In the genomic region with DNA sequence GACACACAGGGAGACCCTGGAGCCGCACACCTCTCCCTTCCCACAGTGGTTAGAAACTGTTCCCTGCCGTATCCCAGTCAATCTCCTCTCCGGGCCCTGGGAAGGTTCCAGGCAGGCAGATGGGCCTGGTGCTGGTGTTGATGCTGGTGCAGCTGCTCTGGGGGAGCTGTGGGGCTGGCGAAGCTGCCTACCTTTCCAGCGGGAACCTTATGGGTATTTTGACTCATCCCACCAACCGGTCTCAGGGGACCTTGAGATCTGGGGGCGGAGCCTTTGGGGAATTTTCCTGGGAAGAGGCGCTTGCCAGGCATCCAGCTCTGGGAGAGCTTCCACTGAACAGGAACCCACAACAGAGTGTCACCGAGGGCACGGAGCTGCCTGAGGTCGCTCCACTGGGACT, we compare ENCODE assay signal across 13 mouse cellular contexts. TPM values are rescaled to one million over a fixed set of nuclear protein-coding genes. Genes with fewer than 3 reads are reported as not detected.
DNase-seq lines count a peak whose midpoint lies in the region; ATAC-seq and TF ChIP-seq lines count a peak whose summit lies in the region.
"Had no signal": no experiment of that assay in that cellular context is flagged by ENCODE, and none has a peak within 500 bp of the region (broad histone marks: within the 10 kb centered on the region; RNA-seq: fewer than 3 reads in every experiment).

No protein-coding gene starts in this region.

- TF ChIP-seq CTCF in layer of hippocampus, adult 2 months (conservative IDR thresholded peaks at IDR 0.05) = no peak
- TF ChIP-seq CTCF in forebrain, postnatal 0 days (IDR thresholded peaks at IDR 0.05; ENCODE audit: low read depth) = no peak

- no peak overlapping the region for H3K9ac ChIP-seq in hindbrain, embryonic 13.5 days
- H3K9ac ChIP-seq in hindbrain, embryonic 16.5 days (ENCODE audit: low read depth, low read length) = no peak overlapping the region
- H3K9ac ChIP-seq in intestine, embryonic 15.5 days = no peak overlapping the region
- no peak overlapping the region for H3K9ac ChIP-seq in forebrain, postnatal 0 days
- H3K9ac ChIP-seq: hindbrain, embryonic 14.5 days had no signal

- peak overlapping the region; percentile 85; the same call in 1 of the 2 replicates for H3K27ac ChIP-seq in hindbrain, embryonic 13.5 days
- no peak overlapping the region for H3K27ac ChIP-seq in hindbrain, embryonic 16.5 days (ENCODE audit: low read depth, low read length)
- peak overlapping the region; percentile 65; the same call in 1 of the 2 replicates for H3K27ac ChIP-seq in layer of hippocampus, adult 2 months
- H3K27ac ChIP-seq in intestine, embryonic 15.5 days = no peak overlapping the region
- no peak overlapping the region for H3K27ac ChIP-seq in forebrain, postnatal 0 days (ENCODE audit: low read depth, low read length)

- no peak overlapping the region for H3K4me3 ChIP-seq in hindbrain, embryonic 13.5 days
- H3K4me3 ChIP-seq in hindbrain, embryonic 16.5 days (ENCODE audit: low read length) = no peak overlapping the region
- no peak overlapping the region for H3K4me3 ChIP-seq in layer of hippocampus, adult 2 months
- no peak overlapping the region for H3K4me3 ChIP-seq in intestine, embryonic 15.5 days (replicated peaks)
- no peak overlapping the region for H3K4me3 ChIP-seq in forebrain, postnatal 0 days (ENCODE audit: low read depth, low read length)

- no peak for ATAC-seq in hindbrain, embryonic 13.5 days (ENCODE audit: low FRiP score)
- no peak for ATAC-seq in hindbrain, embryonic 16.5 days
- ATAC-seq in intestine, embryonic 15.5 days = no peak
- ATAC-seq in forebrain, postnatal 0 days = no peak
- ATAC-seq: lung, postnatal 0 days had no signal

- H3K27me3 ChIP-seq in hindbrain, embryonic 13.5 days = peaks cover 2% of the 10 kb centered on the region; the same call in 1 of the 2 replicates
- H3K27me3 ChIP-seq in hindbrain, embryonic 16.5 days (replicated peaks; ENCODE audit: control insufficient read depth, insufficient read depth, low read length) = no peaks in the 10 kb centered on the region
- peaks cover 14% of the 10 kb centered on the region; the same call in 1 of the 2 replicates for H3K27me3 ChIP-seq in intestine, embryonic 15.5 days (replicated peaks)
- H3K27me3 ChIP-seq in forebrain, postnatal 0 days (ENCODE audit: insufficient read depth, low read length) = no peaks in the 10 kb centered on the region

- peak overlapping the region; percentile 6; the same call in 1 of the 2 replicates for H3K4me2 ChIP-seq in hindbrain, embryonic 13.5 days
- H3K4me2 ChIP-seq in hindbrain, embryonic 16.5 days (ENCODE audit: low read length) = no peak overlapping the region
- no peak overlapping the region for H3K4me2 ChIP-seq in intestine, embryonic 15.5 days (replicated peaks)
- no peak overlapping the region for H3K4me2 ChIP-seq in forebrain, postnatal 0 days (ENCODE audit: low read depth)

- H3K36me3 ChIP-seq in hindbrain, embryonic 13.5 days = peaks cover 13% of the 10 kb centered on the region
- H3K36me3 ChIP-seq in hindbrain, embryonic 16.5 days (ENCODE audit: control insufficient read depth, insufficient read depth, low read length) = no peaks in the 10 kb centered on the region
- H3K36me3 ChIP-seq in intestine, embryonic 15.5 days = no peaks in the 10 kb centered on the region
- no peaks in the 10 kb centered on the region; the same call in 1 of the 2 replicates for H3K36me3 ChIP-seq in forebrain, postnatal 0 days (ENCODE audit: insufficient read depth)

- 73% methylated on average over 11 of the region's 11 CpGs for WGBS in hindbrain, embryonic 13.5 days
- 70% methylated on average over 11 of the region's 11 CpGs for WGBS in hindbrain, embryonic 16.5 days
- WGBS in intestine, embryonic 15.5 days = 74% methylated on average over 11 of the region's 11 CpGs
- 57% methylated on average over 11 of the region's 11 CpGs for WGBS in forebrain, postnatal 0 days

- no peaks in the 10 kb centered on the region for H3K9me3 ChIP-seq in hindbrain, embryonic 13.5 days
- no peaks in the 10 kb centered on the region for H3K9me3 ChIP-seq in hindbrain, embryonic 16.5 days (ENCODE audit: control insufficient read depth, low read length)
- no peaks in the 10 kb centered on the region for H3K9me3 ChIP-seq in intestine, embryonic 15.5 days
- no peaks in the 10 kb centered on the region for H3K9me3 ChIP-seq in forebrain, postnatal 0 days (ENCODE audit: low read length)

- DNase-seq in 3134 (ENCODE audit: extremely low read depth, insufficient read length, low spot score) = peak; percentile 68
- DNase-seq in adrenal gland, adult 8-10 months = peak; percentile 42
- DNase-seq in layer of hippocampus, adult 2 months (ENCODE audit: low spot score in 2 of 2) = peak in 1 of 2 experiments; percentile 62
- no peak for DNase-seq in forebrain, postnatal 0 days
- DNase-seq: cerebellum, postnatal 36 days; retina, postnatal 1 day had no signal

- H3K4me1 ChIP-seq in hindbrain, embryonic 13.5 days (replicated peaks) = peaks cover 100% of the 10 kb centered on the region
- H3K4me1 ChIP-seq in hindbrain, embryonic 16.5 days (ENCODE audit: control insufficient read depth, insufficient read depth, low read depth, low read length) = peaks cover 55% of the 10 kb centered on the region
- peaks cover 40% of the 10 kb centered on the region for H3K4me1 ChIP-seq in intestine, embryonic 15.5 days (replicated peaks)
- H3K4me1 ChIP-seq in forebrain, postnatal 0 days (ENCODE audit: insufficient read depth) = peaks cover 25% of the 10 kb centered on the region

RNA-seq across cellular contexts. Expression of a gene that starts 31.1 kb away (rescaled TPM):
- 27.2 and 30.2 TPM in 2 replicates for polyA plus RNA-seq in hindbrain, embryonic 13.5 days (2015; fragmentation: Nextera tagmentation; extraction: Ambion mirVana)
- polyA plus RNA-seq in hindbrain, embryonic 16.5 days (2015; fragmentation: Nextera tagmentation; extraction: Ambion mirVana) = 12.6 and 18.3 TPM in 2 replicates
- total RNA-seq in adrenal gland, adult 8-10 months (2022) = 10 to 100 TPM; 10.9 to 21.7 (median 15.3) TPM
- total RNA-seq in layer of hippocampus, adult 2 months (2021) = 10 to 100 TPM; 38.0 to 49.8 TPM
- polyA plus RNA-seq in intestine, embryonic 15.5 days (2015; fragmentation: Nextera tagmentation; extraction: Ambion mirVana) = 4.6 and 4.7 TPM in 2 replicates
- 4.5 and 5.6 TPM in 2 replicates for total RNA-seq in forebrain, postnatal 0 days (2014; rRNA removed)
- polyA plus RNA-seq in forebrain, postnatal 0 days (2015; fragmentation: Nextera tagmentation; extraction: Ambion mirVana) = 4.9 and 9.5 TPM in 2 replicates

RNA-seq across cellular contexts. Expression of a gene that starts 45.3 kb away (rescaled TPM):
- polyA plus RNA-seq in hindbrain, embryonic 13.5 days (2015; fragmentation: Nextera tagmentation; extraction: Ambion mirVana) = not detected in 2 replicates
- not detected in 2 replicates for polyA plus RNA-seq in hindbrain, embryonic 16.5 days (2015; fragmentation: Nextera tagmentation; extraction: Ambion mirVana)
- total RNA-seq in adrenal gland, adult 8-10 months (2022) = not detected
- under 1 TPM in 1 of 2 experiments, not detected in 1; 0.52 TPM for total RNA-seq in layer of hippocampus, adult 2 months (2021)
- not detected in 2 replicates for polyA plus RNA-seq in intestine, embryonic 15.5 days (2015; fragmentation: Nextera tagmentation; extraction: Ambion mirVana)
- total RNA-seq in forebrain, postnatal 0 days (2014; rRNA removed) = not detected in 2 replicates
- not detected in 2 replicates for polyA plus RNA-seq in forebrain, postnatal 0 days (2015; fragmentation: Nextera tagmentation; extraction: Ambion mirVana)
- total RNA-seq: gastrocnemius, postnatal 4 days had no signal
- polyA plus RNA-seq: hindbrain, embryonic 14.5 days; limb, embryonic 11.5 days; lung, postnatal 0 days had no signal

RNA-seq across cellular contexts. Expression of a gene that starts 56.4 kb away (rescaled TPM):
- polyA plus RNA-seq in hindbrain, embryonic 13.5 days (2015; fragmentation: Nextera tagmentation; extraction: Ambion mirVana) = 98.9 and 101 TPM in 2 replicates
- 109 and 110 TPM in 2 replicates for polyA plus RNA-seq in hindbrain, embryonic 16.5 days (2015; fragmentation: Nextera tagmentation; extraction: Ambion mirVana)
- 10 to 100 TPM; 61.7 to 64.9 (median 62.9) TPM for total RNA-seq in adrenal gland, adult 8-10 months (2022)
- 10 to 100 TPM; 77.3 to 88.6 TPM for total RNA-seq in layer of hippocampus, adult 2 months (2021)
- polyA plus RNA-seq in intestine, embryonic 15.5 days (2015; fragmentation: Nextera tagmentation; extraction: Ambion mirVana) = 58.0 and 76.0 TPM in 2 replicates
- 15.3 and 31.8 TPM in 2 replicates for total RNA-seq in forebrain, postnatal 0 days (2014; rRNA removed)
- polyA plus RNA-seq in forebrain, postnatal 0 days (2015; fragmentation: Nextera tagmentation; extraction: Ambion mirVana) = 137 and 157 TPM in 2 replicates

RNA-seq across cellular contexts. Expression of a gene that starts 56.6 kb away (rescaled TPM):
- polyA plus RNA-seq in hindbrain, embryonic 13.5 days (2015; fragmentation: Nextera tagmentation; extraction: Ambion mirVana) = 5.4 and 6.1 TPM in 2 replicates
- 8.7 TPM in 2 replicates for polyA plus RNA-seq in hindbrain, embryonic 16.5 days (2015; fragmentation: Nextera tagmentation; extraction: Ambion mirVana)
- total RNA-seq in adrenal gland, adult 8-10 months (2022) = 10 to 100 TPM in 2 of 4 experiments, 1 to 10 TPM in 2; 6.4 to 11.6 (median 9.1) TPM
- total RNA-seq in layer of hippocampus, adult 2 months (2021) = 10 to 100 TPM; 11.8 to 13.9 TPM
- 17.1 and 18.8 TPM in 2 replicates for polyA plus RNA-seq in intestine, embryonic 15.5 days (2015; fragmentation: Nextera tagmentation; extraction: Ambion mirVana)
- 8.8 and 12.8 TPM in 2 replicates for total RNA-seq in forebrain, postnatal 0 days (2014; rRNA removed)
- polyA plus RNA-seq in forebrain, postnatal 0 days (2015; fragmentation: Nextera tagmentation; extraction: Ambion mirVana) = 6.0 and 8.4 TPM in 2 replicates

Comparison
In these comparisons a context has a peak if more than half of its experiments do, and no peak if none do; other contexts are left out.
1. H3K27ac ChIP-seq: peak in hindbrain, embryonic 13.5 days (single experiment) and layer of hippocampus, adult 2 months (single experiment); none in hindbrain, embryonic 16.5 days (single experiment), intestine, embryonic 15.5 days (single experiment) and forebrain, postnatal 0 days (single experiment).